Mouse (Mus musculus) myocyte (in vitro differentiated cells): Measurements from ENCODE around the gene Ckap2l. TPM values are rescaled to one million over a fixed set of nuclear protein-coding genes. Genes with fewer than 3 reads are reported as not detected.

ENCODE experiments used
- H3K27me3 ChIP-seq: one replicate; pipeline ENCODE4 v1.6.1; 2011; ENCODE audit not compliant: control insufficient read depth, insufficient read depth, insufficient read length
- H3K36me3 ChIP-seq: one replicate; pipeline ENCODE4 v1.6.1; 2011; ENCODE audit not compliant: control insufficient read depth, insufficient read depth
- H3K4me2 ChIP-seq: one replicate; pipeline ENCODE4 v1.6.1; 2011; ENCODE audit warnings: low read depth, control low read depth
- H3K4me3 ChIP-seq: one replicate; pipeline ENCODE4 v1.5.1; 2011; ENCODE audit warnings: mild to moderate bottlenecking, control low read depth, moderate library complexity
- H3K79me2 ChIP-seq: one replicate; pipeline ENCODE4 v1.6.1; 2011; ENCODE audit not compliant: control insufficient read depth, insufficient read depth
- H3ac ChIP-seq: one replicate; pipeline ENCODE4 v1.6.1; 2011; ENCODE audit not compliant: control insufficient read depth, insufficient read length
- CEBPB ChIP-seq: IDR thresholded peaks from 2 replicates; pipeline ENCODE4 v1.6.1; 2011; ENCODE audit warnings: mild to moderate bottlenecking, moderate library complexity; ENCODE audit not compliant: poor library complexity, insufficient read depth, severe bottlenecking
- E2F4 ChIP-seq: IDR thresholded peaks from one replicate; pipeline ENCODE4 v1.6.1; 2011; ENCODE audit warnings: mild to moderate bottlenecking, control low read depth, moderate library complexity; ENCODE audit not compliant: insufficient read depth
- MAX ChIP-seq: IDR thresholded peaks from one replicate; pipeline ENCODE4 v1.6.1; 2011; ENCODE audit warnings: low read depth, mild to moderate bottlenecking, control low read depth
- MYOD1 ChIP-seq, 3 experiments: IDR thresholded peaks; one replicate each; pipeline ENCODE4 v1.6.1; 2011; ENCODE audit warnings: control low read depth in 2 of 3, low read depth in 2 of 3, mild to moderate bottlenecking in 2 of 3, moderate library complexity in 1 of 3; ENCODE audit not compliant: insufficient read length in 2 of 3, control insufficient read depth in 1 of 3
- MYOG ChIP-seq, 3 experiments: IDR thresholded peaks; one replicate each; pipeline ENCODE4 v1.6.1; 2011; ENCODE audit warnings: control low read depth in 2 of 3, low read depth in 2 of 3, mild to moderate bottlenecking in 2 of 3; ENCODE audit not compliant: insufficient read length in 2 of 3, control insufficient read depth in 1 of 3, insufficient read depth in 1 of 3
- POLR2A ChIP-seq: IDR thresholded peaks from one replicate; pipeline ENCODE4 v1.6.1; 2011; ENCODE audit warnings: low read depth, mild to moderate bottlenecking, control low read depth, moderate library complexity; ENCODE audit not compliant: insufficient read length
- POLR2AphosphoS2 ChIP-seq: IDR thresholded peaks from one replicate; pipeline ENCODE4 v1.6.1; 2011; ENCODE audit warnings: low read depth, control low read depth; ENCODE audit not compliant: insufficient read length
- REST ChIP-seq: IDR thresholded peaks from one replicate; pipeline ENCODE4 v1.6.1; 2011; ENCODE audit warnings: mild to moderate bottlenecking, control low read depth, moderate library complexity; ENCODE audit not compliant: insufficient read depth, insufficient read length
- SRF ChIP-seq: IDR thresholded peaks from one replicate; pipeline ENCODE4 v1.6.1; 2011; ENCODE audit warnings: low read depth; ENCODE audit not compliant: control insufficient read depth, insufficient read length
- TCF12 ChIP-seq: IDR thresholded peaks from one replicate; pipeline ENCODE4 v1.6.1; 2011; ENCODE audit warnings: mild to moderate bottlenecking, control low read depth; ENCODE audit not compliant: poor library complexity, insufficient read depth, severe bottlenecking
- TCF3 ChIP-seq: IDR thresholded peaks from one replicate; pipeline ENCODE4 v1.6.1; 2011; ENCODE audit warnings: low read depth, control low read depth; ENCODE audit not compliant: insufficient read length
- USF1 ChIP-seq: IDR thresholded peaks from one replicate; pipeline ENCODE4 v1.6.1; 2011; ENCODE audit warnings: low read depth, mild to moderate bottlenecking, control low read depth, moderate library complexity
- polyA plus RNA-seq: library from polyadenylated mRNA; unstranded; fragments of >200 nt; fragmentation: generic; extraction: Trizol; gene quantifications from one replicate; pipeline ENCODE4 v1.2.1, GENCODE M21; 2012; ENCODE audit warnings: missing spikeins

Gene Ckap2l
- polyA plus RNA-seq, 1 experiment, result 9.9 TPM

DNA sequence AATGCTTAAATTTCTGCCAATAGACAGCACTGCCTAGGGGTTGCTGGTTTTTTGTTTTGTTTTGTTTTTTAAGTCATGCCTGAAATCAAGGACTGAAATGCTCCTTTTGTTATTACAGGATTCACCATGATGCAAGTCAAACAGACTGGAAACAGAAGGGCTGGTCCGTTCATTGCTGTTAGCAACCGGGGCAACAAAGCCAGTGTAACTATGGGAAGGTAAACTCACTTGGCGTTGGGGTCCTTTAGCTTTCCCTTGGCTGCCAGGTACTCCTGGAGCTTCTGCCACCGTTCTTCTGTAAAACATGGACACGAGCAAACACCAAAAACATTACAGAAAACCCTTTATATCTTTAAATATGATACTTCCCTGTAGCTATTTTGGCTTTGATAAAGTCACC, 926 bp downstream of the Ckap2l start:
- TF ChIP-seq MAX (no peak), TCF3 (no peak), USF1 (no peak), SRF (no peak), TCF12 (no peak), POLR2A (no peak), POLR2AphosphoS2 (no peak), REST (no peak), E2F4 (no peak), CEBPB (no peak), MYOG (IDR thresholded peaks at IDR 0.05; ENCODE audit: control insufficient read depth in 1 of 3, insufficient read depth in 1 of 3, insufficient read length in 2 of 3, low read depth in 2 of 3) (no peak), MYOD1 (IDR thresholded peaks at IDR 0.05; ENCODE audit: control insufficient read depth in 1 of 3, insufficient read length in 2 of 3, low read depth in 2 of 3) (no peak)
- Histone ChIP-seq H3K4me2 (peak overlapping the region; percentile 58), H3K36me3 (peaks cover 1% of the 10 kb centered on the region), H3K4me3 (peak overlapping the region; percentile 75), H3K27me3 (no peaks in the 10 kb centered on the region), H3ac (peak overlapping the region; percentile 26), H3K79me2 (peaks cover 36% of the 10 kb centered on the region)

DNA sequence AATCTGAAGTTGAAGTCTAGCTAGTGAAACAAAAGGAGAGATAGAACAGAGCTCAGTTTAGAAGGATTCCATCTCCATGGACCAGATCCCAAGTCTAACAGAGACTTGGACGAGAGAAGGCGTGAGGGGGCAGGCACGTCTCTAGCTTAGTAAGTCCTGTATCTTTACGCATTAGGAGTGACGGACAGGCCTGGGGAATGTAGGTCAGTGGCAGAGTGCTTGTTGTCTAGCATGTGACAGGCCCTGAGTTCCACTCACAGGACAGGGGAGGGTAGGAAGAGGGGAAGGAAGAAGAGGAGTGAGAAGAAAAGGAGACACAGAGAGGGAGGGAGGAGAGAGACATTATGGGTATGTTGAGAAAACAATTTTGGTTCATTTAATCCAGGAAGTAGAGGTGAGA, 1.9 kb downstream of the Ckap2l start:
- peak overlapping the region; percentile 75 for H3K4me3 ChIP-seq
- no peaks in the 10 kb centered on the region for H3K27me3 ChIP-seq
- H3K79me2 ChIP-seq, result peaks cover 36% of the 10 kb centered on the region
- peak overlapping the region; percentile 58 for H3K4me2 ChIP-seq
- H3ac ChIP-seq, result no peak overlapping the region
- peaks cover 9% of the 10 kb centered on the region for H3K36me3 ChIP-seq
- no peak for TF ChIP-seq E2F4
- TF ChIP-seq POLR2AphosphoS2, result no peak
- TF ChIP-seq REST, result no peak
- TF ChIP-seq TCF12, result no peak
- no peak for TF ChIP-seq USF1
- TF ChIP-seq SRF, result no peak
- no peak for TF ChIP-seq POLR2A
- no peak for TF ChIP-seq MYOG (IDR thresholded peaks at IDR 0.05; ENCODE audit: control insufficient read depth in 1 of 3, insufficient read depth in 1 of 3, insufficient read length in 2 of 3, low read depth in 2 of 3)
- TF ChIP-seq TCF3, result no peak
- TF ChIP-seq MAX, result no peak
- no peak for TF ChIP-seq MYOD1 (IDR thresholded peaks at IDR 0.05; ENCODE audit: control insufficient read depth in 1 of 3, insufficient read length in 2 of 3, low read depth in 2 of 3)
- TF ChIP-seq CEBPB, result no peak

DNA sequence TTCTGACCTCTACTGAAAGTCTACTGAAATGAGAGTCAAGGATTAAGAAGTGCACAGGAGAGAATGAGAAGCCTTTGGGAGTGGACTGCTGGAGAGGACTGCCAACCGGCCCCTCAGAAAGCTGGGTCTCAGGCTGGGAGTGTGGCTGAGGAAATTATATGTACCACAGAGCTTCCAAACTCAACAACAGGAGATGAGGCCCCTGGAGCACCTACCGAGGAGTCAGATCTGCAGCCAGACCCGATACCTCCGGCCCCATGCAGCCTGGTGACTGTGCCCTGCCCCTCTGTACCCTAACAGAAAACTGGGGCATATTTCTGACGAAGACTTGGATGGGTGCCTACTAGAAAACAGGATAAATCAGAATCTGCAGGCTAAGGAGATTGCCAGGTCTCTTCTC, 23.2 kb downstream of the Ckap2l start:
- Histone ChIP-seq H3K79me2 (no peaks in the 10 kb centered on the region), H3K4me2 (no peak overlapping the region), H3K27me3 (no peaks in the 10 kb centered on the region), H3K4me3 (no peak overlapping the region), H3K36me3 (peaks cover 36% of the 10 kb centered on the region), H3ac (no peak overlapping the region)
- no peak for TF ChIP-seq TCF3
- no peak for TF ChIP-seq CEBPB
- TF ChIP-seq MYOG (IDR thresholded peaks at IDR 0.05; ENCODE audit: control insufficient read depth in 1 of 3, insufficient read depth in 1 of 3, insufficient read length in 2 of 3, low read depth in 2 of 3), result no peak
- no peak for TF ChIP-seq E2F4

DNA sequence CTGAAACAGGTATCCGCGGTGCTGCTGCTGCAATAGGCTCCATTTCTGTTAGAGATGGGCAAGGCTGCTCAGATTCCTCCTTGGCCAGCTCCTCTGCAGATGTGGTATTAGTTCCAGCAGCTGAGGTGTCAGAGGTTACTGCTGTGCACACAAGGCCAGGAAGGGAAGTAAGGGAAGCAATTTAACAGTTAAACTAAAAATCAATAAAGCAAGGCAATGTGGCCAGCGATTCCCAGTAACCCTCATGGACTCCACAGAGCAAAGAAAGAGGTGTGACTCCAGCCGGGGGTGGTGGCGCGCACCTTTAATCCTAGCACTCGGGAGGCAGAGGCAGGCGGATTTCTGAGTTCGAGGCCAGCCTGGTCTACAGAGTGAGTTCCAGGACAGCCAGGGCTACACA, 26.4 kb downstream of the Ckap2l start:
- Histone ChIP-seq H3K79me2 (no peaks in the 10 kb centered on the region), H3K36me3 (peaks cover 35% of the 10 kb centered on the region), H3K4me2 (no peak overlapping the region), H3K27me3 (no peaks in the 10 kb centered on the region), H3K4me3 (no peak overlapping the region), H3ac (no peak overlapping the region)
- TF ChIP-seq SRF (no peak), TCF12 (no peak), MYOD1 (IDR thresholded peaks at IDR 0.05; ENCODE audit: control insufficient read depth in 1 of 3, insufficient read length in 2 of 3, low read depth in 2 of 3) (no peak), REST (no peak), POLR2AphosphoS2 (no peak), E2F4 (no peak), CEBPB (no peak), MYOG (IDR thresholded peaks at IDR 0.05; ENCODE audit: control insufficient read depth in 1 of 3, insufficient read depth in 1 of 3, insufficient read length in 2 of 3, low read depth in 2 of 3) (no peak), POLR2A (no peak), USF1 (no peak), TCF3 (no peak), MAX (no peak)

DNA sequence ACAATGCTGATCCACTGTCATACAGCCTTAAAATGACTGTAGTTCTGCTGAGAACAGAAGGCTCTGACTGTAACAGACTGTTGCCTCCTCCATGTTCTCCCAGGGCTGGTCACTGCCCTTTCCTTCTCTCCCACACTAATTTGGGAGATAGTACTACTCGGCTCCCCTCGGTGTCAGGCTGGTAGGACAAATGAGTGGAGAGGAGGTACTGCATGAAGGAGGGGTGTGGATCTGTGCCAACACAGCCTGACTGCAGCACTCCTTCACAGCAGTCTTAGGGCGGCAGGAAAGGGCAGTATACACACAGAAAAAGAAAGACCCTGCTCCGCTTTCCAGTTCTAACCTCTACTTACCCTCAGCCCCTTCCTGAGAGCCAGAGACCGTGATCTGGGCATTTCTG, 27.0 kb downstream of the Ckap2l start:
- Histone ChIP-seq H3K27me3 (no peaks in the 10 kb centered on the region), H3K79me2 (no peaks in the 10 kb centered on the region), H3K4me2 (no peak overlapping the region), H3K4me3 (no peak overlapping the region), H3K36me3 (peaks cover 35% of the 10 kb centered on the region), H3ac (no peak overlapping the region)
- TF ChIP-seq E2F4 (no peak), SRF (no peak), MAX (no peak)
